Mouse (Mus musculus) brain, embryonic 14.5 days (tissue): ENCODE data around the gene Tbl2. TPM values are rescaled to one million over a fixed set of nuclear protein-coding genes. Genes with fewer than 3 reads are reported as not detected.

Experiments used
- DNase-seq: peaks from one replicate; pipeline ENCODE4 v3.0.0-alpha.2; 2011; ENCODE audit warnings: low read depth
- CTCF ChIP-seq: fragments of 200-500 bp; IDR thresholded peaks from 2 replicates; pipeline ENCODE4 v1.5.1; 2012; ENCODE audit warnings: inconsistent platforms, mild to moderate bottlenecking, moderate library complexity, borderline replicate concordance; ENCODE audit not compliant: insufficient read depth, insufficient read length; ENCODE audit errors: extremely low read depth
- POLR2A ChIP-seq: fragments of 200-500 bp; IDR thresholded peaks from 2 replicates; pipeline ENCODE4 v1.6.1; 2012; ENCODE audit warnings: mild to moderate bottlenecking, inconsistent platforms, borderline replicate concordance; ENCODE audit not compliant: poor library complexity, insufficient read depth, insufficient read length, severe bottlenecking; ENCODE audit errors: extremely low read depth
- polyA plus RNA-seq: library from polyadenylated mRNA; depleted of rRNA; stranded (reverse); fragments of >200 nt; gene quantifications from 2 replicates; pipeline ENCODE4 v1.2.3, GENCODE M21; 2012

Tbl2 gene
- polyA plus RNA-seq, 1 experiment: 14.1 TPM

- DNase-seq: no peak
These were observed 29.1 kb downstream of the Tbl2 start for GRCm38 (mm10) chr5:135178523-135178922.

GRCm38 (mm10) chr5:135178996-135179395 is 29.5 kb downstream of the Tbl2 start:
- TF ChIP-seq CTCF (no peak), POLR2A (no peak)
- DNase-seq: no peak

More at GRCm38 (mm10) chr5:135178523-135178922, 29.1 kb downstream of the Tbl2 start:
- no peak for TF ChIP-seq POLR2A
- no peak for TF ChIP-seq CTCF

GRCm38 (mm10) chr5:135179616-135180015 is 30.2 kb downstream of the Tbl2 start:
- DNase-seq: no peak
- TF ChIP-seq CTCF: no peak
- no peak for TF ChIP-seq POLR2A

GRCm38 (mm10) chr5:135180796-135181195 is 31.3 kb downstream of the Tbl2 start:
- TF ChIP-seq CTCF: no peak
- no peak for TF ChIP-seq POLR2A
- DNase-seq: no peak

- no peak for DNase-seq
- TF ChIP-seq CTCF (no peak), POLR2A (no peak)
These were observed 32.3 kb downstream of the Tbl2 start for GRCm38 (mm10) chr5:135181776-135182175.

- peak; percentile 2 for DNase-seq
- TF ChIP-seq POLR2A: no peak
- no peak for TF ChIP-seq CTCF
These were observed 33.8 kb downstream of the Tbl2 start for GRCm38 (mm10) chr5:135183131-135183861.

- TF ChIP-seq CTCF (no peak), POLR2A (no peak)
- no peak for DNase-seq
These were observed 35.6 kb downstream of the Tbl2 start for GRCm38 (mm10) chr5:135185016-135185415.

- TF ChIP-seq POLR2A: no peak
- no peak for TF ChIP-seq CTCF
- peak; percentile 2 for DNase-seq
These were observed 36.1 kb downstream of the Tbl2 start for GRCm38 (mm10) chr5:135185596-135185995.

- TF ChIP-seq CTCF: no peak
- TF ChIP-seq POLR2A: no peak
These were observed 36.8 kb downstream of the Tbl2 start for GRCm38 (mm10) chr5:135186231-135186620.

GRCm38 (mm10) chr5:135186621-135187348 is 37.3 kb downstream of the Tbl2 start, which contains the start of gene Baz1b:
TSS of gene Baz1b (plus strand) at chr5:135187264.
- TF ChIP-seq CTCF (no peak), POLR2A (peak; percentile 50; the same call in 1 of the 2 replicates)
- peak; percentile 100 for DNase-seq

More at GRCm38 (mm10) chr5:135186231-135186620, 36.8 kb downstream of the Tbl2 start:
- no peak for DNase-seq

- TF ChIP-seq POLR2A (no peak), CTCF (no peak)
- peak; percentile 31 for DNase-seq
These were observed 38.1 kb downstream of the Tbl2 start for GRCm38 (mm10) chr5:135187349-135188213.

GRCm38 (mm10) chr5:135188214-135188554 is 38.7 kb downstream of the Tbl2 start:
- TF ChIP-seq CTCF (no peak), POLR2A (no peak)
- no peak for DNase-seq
